Mouse (Mus musculus) right cerebral cortex, postnatal 36 days (tissue): ENCODE measurements around the gene Usp32.

Source experiments
- DNase-seq, 2 experiments: peaks; one replicate each; pipeline ENCODE4 v3.0.0; 2022; ENCODE audit warnings: low spot score in 2 of 2, mixed read lengths in 1 of 2

Gene Usp32

DNA sequence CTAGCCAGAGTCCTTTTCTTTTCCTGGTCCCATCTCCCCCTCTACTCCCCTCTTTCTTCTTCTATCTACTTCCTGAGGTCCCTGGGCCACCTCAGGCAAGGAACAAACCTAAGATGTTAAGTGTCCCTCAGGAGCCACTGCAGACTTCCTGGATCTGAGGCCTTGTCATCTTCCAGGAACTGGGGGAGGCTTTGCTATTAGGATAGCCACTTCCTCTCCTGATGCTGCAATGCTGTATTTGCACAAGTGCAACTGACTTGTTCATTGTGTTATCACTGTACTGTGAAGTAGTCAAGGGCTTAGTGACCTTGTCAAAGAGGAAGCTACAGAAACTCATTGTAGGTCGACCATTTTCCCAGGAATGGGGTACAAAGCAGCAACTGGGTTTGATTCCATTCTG is 160.6 kb downstream of the Usp32 start:
- DNase-seq = no peak

DNA sequence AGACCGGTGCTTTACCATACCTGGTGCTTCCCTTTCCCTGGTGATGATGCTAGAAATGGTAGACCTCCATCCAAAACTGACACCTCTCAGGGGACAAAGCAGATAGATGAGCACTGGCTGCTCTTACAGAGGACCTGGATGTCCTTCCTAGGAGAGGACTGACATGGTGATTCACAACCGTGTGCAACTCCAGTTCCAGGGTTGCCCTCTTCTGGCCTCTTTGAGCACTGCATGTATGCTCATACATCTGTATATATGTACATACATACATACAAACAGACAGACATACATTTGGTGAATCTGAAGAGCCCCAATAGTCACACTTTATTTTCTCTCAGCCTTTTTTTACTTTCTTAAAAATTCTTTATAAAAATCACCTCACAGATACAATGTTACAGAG is 161.8 kb downstream of the Usp32 start:
- no peak for DNase-seq

DNA sequence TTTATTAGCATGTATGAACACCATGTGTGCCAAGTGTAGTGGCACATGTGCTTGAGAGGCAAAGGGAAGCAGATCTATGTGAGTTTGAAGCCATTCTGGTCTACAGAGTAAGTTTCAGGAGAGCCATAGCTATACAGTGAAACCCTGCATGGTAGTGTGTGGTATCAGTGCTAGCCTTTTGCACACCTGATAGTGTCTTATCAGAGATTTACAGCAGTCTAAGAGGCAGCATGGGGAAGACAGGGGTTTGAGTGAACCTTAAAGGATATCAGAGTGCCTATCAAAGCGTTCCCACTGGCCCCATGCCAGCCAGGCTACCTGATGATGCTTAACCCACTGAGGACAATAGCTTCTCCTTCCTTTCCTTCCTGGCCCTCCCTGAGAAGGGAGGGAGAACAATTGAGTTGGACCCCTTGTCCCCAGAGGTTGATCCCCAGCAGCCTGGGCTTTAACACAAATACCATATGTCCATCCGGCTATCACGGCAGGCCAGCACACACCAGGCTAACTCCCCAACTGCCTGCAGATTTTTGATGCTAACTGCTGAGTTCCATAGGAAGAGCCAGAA is 162.5 kb downstream of the Usp32 start:
- no peak for DNase-seq

DNA sequence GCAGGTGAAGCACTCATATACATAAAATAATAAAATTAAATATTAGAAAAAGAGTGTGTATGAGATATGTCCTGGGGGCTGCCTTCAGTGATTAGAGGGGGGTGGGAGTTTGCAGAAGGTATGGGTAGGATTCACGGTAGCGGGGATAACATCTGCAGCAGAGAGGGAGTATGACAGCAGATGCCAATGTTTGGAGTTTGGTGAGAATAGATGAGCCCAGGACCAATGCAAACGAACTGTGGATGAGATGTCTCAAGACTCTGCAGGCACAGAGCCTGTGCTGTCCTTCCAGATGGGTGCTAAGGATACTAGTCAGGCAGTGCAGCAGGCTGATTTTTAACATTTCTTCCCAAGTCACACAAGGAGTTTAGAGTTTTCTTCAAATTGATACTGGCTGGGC is 163.3 kb downstream of the Usp32 start:
- no peak for DNase-seq

DNA sequence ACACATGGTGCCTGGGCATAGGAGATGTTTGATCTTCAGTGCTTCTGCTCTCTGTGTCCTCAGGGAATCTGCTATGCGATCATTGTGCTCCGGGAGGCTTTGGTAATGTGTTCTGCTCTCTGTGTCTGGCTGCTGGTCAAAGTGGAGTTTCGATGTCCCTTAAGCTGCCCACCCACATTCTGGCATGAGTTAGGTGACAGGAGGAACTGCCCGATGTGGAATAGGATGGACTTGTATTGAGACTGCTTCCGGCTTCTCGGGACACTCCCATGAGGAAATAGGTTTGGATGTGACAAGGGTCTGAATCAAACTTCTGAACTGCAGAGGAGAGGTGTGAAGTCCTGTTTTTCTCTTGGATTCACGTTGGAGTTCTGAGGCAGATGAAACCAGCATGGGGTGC is 165.4 kb downstream of the Usp32 start:
- no peak for DNase-seq

DNA sequence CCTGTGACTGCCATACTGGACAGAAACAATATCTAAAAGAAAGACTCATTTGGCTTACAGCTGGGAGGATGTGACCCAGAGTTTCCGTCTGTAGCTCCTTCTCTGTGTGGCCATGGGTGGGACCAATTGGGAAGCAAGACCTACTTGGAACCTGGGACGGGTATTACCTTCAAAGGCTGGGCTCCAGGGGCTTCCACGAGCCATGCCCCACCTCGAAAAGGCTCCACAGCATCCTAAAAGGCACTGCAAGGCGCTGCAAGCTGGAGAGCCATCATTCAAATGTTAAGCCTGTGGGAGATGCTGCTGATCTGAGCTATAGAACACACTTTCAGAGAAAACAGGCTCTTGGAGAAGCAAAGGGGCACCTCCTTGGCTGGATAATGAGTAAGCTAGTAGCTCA is 166.3 kb downstream of the Usp32 start:
- DNase-seq = no peak

DNA sequence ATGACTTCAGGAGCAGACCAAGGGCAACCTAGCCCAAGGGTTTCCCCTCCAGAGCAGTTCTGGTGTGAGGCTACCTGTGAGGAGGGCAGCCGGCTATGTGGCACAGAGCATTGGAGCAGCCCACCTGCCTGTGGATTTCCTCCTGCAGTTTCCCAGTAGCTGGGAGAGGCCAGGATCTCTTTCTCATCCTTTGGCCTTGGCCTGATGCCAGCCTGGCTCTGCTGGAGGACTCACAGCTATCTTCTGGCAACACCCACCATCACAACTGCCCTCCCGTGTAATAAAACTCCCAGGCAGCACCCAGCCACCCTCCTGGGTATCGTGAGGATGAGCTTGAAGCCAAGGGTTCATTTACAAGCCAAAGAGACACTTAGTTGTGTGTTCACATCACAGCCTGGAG is 167.9 kb downstream of the Usp32 start:
- no peak for DNase-seq

DNA sequence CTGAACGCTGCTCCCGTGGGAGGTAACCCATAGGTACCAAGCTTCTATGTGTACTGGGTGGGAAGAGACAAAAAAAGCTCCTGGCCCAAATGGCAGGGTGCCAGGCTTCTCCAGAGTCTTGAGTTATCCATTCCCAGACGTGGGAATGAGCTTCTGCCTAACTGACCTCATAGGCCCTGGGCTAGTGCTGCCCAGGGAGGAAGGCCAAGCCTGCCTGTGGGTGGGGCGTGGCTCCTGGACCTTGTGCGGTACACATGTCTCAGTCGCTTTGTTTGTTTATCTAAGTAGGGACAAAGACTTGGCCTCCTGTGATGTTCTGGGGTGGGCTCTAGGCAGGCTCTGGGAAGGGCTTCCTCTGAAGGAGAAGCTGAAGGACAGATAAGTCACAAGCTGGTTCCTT is 171.2 kb downstream of the Usp32 start:
- peak; percentile 20 to 38 for DNase-seq

DNA sequence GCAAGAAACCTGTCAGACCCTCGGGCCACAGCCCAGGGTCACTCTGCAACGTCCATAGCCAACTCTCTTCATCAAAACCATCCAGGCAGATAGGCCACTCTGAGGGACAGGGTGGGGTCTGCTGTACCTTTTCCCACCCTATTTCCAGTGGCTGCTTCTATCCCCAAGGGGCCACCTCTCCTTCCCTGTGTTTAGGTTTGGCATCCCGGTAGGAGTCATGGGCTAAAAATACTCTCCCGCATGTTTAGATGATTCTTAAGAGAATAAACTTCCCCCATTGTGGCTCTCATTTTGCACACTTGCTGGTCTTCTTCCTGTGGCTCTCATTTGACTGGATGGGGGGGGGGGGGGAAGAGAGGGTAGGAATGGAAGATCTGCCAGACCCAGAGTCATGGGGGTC is 171.7 kb downstream of the Usp32 start:
- DNase-seq = no peak

DNA sequence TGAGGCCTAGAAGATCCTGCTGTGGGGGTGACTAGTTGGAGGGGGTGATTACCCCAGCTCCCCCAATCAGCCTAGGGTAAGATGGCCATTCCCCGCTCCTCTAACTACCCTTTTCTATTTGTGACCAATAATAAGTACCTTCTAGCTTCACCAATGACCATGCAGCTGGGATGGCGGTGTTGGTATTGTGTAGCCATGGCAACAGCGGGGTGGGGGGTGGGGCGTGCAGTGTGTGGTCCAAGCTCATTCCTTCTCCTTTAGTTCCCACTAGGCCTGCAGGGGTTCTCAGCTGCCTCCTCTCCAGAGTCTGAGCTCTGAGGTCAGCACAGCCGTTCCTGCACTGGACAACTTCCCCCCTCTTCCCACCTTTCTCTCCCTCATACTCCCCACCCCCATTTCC is 172.8 kb downstream of the Usp32 start:
- DNase-seq = no peak

DNA sequence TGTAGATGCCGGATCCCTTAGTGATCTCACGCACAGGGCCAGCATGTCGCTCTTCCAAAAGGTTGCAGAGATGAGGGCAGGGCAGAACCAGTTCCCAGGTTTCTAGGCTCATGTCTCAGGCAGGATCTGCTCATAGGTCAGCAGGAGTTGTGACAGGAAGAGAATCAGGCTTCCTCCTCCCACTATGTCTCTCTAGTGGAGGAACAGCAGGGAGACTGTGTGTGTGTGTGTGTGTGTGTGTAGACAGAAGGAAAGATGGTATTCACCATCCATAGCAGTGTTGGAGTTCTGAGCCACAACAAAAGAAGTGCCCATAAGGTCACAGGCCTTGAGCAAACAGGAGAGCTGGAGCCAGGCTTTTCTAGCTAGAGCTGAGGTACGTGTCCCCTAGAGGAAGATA is 173.3 kb downstream of the Usp32 start:
- no peak for DNase-seq

DNA sequence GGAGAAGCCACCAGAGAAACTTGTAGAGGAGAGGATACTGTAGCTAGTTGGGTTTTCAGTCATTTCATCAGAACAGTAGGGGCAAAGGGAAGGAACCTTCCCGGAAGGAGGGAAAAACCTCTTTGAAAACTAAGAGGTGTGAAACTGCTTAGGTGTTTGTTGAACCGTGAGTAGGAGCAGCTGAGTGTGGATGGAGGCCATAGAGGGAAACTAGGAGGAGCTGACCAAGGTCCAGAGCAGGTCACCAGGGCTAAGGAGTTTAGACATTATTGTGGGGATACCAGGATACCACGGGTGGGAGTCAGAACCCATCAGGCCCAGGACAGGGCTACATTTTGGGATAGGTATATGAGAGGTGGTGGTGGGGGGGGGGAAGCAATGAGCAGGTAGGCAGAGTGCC is 176.4 kb downstream of the Usp32 start:
- no peak for DNase-seq

DNA sequence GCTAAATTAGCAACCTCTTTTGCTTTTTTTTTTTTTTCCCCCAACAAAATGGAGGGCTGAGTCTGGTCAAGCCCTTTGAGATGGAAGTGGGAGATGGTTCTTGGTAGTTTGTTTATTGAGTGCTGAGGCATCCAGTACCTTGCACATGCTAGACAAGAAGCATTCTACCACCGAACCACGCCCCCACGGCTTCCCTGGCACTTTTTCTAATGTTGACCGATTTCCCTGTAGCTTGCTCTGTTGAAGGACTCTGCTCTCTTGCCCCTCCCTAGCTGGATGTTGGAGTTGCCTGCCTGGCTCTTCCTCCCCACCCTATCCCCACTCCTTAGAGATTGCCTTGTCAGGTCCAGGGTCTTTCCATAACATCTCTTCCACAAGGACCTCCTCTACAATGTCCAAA is 177.4 kb downstream of the Usp32 start:
- no peak for DNase-seq

DNA sequence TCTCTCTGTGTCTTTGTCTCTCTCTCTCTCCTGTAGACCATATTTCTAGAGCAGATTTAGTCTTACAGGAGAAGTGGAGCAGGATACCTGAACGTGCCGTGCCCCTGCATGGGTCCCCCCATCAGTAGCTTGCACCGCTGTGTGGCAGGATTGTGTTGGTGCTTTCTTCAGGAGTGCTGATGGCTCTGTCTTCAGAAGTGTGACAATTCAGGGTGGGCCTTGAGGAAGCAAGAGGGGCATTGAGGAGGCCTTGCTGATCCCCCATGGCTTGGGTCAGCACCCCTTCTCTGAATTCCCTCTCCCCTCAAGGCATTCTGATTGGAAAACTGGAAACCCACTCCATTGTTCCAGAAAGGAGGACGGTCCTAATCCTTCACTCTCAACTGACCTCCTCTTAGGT is 178.4 kb downstream of the Usp32 start:
- no peak for DNase-seq

DNA sequence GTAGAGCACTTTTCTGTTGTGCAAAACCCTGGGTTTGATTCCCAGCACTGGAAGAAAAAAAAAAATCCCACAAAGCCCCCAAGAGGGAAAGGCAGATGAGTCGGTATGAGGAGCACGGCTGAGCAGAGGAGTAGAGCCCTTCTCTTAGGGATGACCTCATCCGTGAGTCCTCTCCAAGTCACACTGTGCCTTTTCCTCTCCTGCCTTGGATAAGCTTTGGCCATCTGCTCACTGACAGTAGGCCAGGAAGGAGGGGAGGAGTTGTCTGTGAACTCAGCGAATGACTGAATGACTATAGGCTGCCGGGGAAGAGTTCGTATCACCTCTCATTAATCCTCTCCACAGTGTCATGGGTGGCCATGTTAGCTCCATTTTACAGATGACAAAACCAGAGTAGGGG is 179.2 kb downstream of the Usp32 start:
- no peak for DNase-seq

DNA sequence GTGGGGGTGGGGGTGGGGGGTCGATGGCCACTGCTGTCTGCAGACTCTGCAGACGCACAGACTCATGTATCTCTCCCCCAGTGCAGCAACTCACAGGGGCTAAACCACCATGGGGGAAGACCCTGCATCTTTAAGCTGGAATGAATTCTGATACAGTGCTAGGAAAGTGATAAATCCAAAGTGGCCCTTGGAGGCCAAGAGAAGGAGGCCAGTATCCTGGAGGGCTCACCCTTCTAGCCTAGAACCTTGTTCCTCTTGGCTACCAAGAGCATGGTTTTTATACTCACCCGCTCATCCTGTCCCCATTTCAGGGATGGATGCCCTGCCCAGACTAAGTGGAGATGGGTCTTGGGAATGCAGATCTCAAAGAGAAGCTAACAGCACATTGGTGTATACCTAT is 179.7 kb downstream of the Usp32 start:
- no peak for DNase-seq

DNA sequence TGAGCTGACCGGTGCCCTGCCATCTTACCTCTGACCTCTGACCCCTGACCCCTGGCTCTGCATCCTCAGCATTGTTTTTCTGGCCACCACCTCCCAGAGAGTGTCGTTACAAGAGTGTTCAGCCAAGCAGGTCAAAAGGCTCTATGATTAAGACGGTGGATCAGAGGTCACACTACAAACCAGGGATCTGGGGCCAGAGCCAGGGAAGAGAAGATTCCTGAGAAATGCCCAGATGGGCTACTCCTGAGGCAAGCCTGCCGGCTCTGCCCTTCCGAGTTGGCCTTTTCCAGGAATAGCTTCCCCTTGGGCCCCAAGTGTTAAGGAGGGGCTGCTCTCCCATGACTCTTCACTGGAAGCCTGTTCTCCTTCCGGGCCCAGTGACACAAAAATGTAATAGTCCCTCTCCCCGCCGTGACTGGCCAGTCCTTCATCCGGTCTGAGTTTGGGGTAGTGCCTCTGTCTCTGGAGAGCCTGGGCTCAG is 180.2 kb downstream of the Usp32 start:
- no peak for DNase-seq

DNA sequence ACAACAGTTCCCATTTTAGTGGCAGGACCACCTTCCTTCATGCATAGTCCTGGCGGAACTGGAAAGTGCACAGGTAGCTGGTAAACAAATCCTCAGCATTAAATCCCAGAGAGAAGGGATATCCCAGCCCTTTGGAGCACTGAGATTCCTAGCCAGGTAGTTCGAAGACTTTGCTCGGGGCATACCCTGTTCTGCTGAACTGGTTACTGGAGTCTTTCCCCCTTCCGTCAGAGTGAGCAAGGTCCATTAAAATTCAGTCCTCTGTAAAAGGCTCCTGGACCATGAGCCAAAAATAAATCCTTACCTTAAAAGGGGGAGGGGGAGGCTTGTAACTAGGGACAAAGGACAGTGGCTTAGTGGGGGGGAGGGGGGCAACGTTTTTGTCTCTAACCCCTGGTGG is 180.8 kb downstream of the Usp32 start:
- DNase-seq = no peak

DNA sequence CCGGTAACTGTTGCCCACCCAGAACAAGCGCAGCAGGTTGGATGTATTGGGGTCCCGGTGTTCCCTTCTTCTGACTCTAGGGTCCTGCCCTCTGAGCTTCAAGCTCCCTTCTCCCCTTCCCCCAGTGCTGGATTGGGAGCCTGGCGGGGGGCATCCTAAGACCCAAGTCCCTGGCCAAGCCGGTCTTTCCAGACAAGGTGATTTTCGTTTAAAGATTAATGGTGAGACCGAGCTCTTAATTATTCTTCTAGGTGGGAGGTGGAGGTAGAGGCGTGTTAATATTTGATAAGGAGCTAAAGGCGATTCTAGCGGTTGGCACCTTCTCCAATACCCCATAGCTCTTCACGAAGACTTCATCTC is 181.7 kb downstream of the Usp32 start:
- DNase-seq = no peak

DNA sequence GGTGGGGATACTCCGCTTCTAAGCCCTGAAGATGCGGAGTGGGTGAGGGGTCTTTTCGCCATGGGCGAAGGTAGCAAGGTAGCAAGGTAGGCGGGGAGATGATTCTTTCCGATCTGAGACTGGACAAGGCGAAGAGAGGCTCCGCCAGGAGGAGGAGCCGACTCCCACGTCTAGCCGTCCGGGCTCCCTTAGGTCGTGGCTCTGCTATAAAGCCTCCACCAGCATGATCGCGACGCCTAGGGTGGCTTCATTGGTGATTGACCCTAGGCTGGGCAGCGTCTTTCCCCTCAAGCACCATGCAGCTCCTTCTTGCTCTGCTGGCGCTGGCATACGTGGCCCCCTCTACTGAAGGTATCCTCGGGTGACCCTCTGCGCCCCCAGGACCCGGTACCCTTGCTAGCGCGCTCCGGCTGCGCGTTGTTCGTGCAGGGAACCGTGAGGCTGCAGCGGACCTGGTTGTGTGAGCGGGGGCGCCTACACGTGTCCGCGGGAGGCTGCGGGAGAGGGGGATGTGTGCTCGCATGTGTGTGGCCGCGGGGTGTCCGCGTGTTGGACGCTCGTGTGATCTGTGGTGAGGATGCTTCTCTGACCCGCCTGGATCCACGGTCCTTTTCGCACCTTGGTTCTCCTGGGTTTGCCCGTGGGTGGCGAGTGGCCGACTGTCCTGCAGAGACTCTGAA is 182.2 kb downstream of the Usp32 start, which contains the start of gene Car4:
Car4 (plus strand) TSS at position 196 of the 680 bp plus-strand sequence.
- DNase-seq = peak in 1 of 2 experiments; percentile 43

DNA sequence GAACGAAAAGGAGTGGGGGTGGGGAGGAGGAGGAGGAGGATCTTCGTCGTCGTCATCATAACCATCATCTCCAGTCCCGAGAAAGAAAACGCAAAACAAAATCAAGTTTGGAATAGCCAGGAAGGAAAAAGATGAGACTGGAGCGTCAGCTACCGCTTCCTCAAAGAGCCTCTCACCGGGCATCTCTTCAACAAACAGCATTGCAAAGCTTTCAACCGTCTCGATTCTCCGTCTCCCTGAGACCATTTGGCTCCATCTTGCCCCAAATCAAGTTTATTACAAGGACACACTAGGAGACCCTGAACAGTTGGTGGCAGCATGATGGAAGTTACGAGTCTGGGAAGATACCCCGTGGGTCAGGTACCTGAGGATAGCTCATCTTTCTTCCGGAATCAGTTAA is 182.8 kb downstream of the Usp32 start:
- DNase-seq = no peak

DNA sequence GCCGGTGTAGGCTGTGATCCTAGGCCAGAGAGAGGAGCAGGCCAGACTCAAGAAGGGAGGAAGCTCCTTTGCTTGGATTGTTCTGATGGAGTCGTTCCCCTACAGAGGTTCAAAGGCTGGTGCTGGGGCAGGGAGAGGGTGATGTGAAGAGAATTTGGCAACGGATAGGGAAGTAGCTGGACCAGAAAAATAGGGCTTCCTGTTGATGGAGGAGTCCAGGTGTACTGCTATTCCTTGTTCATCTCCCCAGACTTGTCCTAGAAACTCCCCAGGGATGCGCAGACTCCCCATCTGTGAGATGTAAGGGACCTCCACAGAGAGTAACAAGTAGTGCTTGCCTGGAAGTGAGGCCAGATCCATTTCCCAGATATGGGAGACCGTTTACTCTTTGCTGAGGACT is 183.6 kb downstream of the Usp32 start:
- DNase-seq = no peak

DNA sequence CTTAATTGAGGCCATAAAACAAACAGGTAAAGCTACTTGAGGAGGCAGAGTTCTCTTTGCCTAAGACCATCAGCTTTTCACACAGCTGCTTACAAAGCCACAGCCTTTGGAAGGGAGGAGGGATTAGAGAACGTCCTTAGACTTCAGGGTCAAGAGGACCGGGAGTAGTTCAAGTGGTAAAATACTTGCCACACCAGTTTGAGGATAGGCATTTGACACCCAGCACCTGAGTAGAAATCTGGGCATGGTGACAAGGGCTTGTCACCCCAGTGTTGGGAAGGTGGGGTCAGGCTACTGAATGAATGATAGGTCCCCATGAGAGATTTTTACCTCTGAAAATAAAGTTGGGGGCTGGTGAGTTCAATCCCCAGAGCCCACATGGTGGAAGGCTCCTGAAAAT is 187.3 kb downstream of the Usp32 start:
- no peak for DNase-seq

DNA sequence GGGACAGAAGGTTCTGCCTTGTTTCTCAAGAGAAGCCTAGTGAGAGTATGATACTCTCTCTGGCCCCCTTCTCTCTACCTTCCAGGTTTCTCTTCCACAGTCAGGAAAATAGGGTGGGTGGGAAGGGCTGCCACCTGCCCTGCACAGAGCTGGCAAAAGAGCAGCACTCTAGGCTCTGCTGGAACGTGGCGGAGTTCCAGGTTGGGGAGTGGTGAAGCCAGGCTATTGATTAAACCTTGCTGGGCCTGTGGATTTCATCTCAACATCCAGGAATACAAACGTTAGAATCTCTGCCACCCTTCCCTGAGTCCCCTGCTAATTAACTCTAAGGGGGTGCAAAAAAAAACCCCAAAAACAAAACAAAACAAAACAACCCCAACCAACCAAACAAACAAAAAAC is 191.4 kb downstream of the Usp32 start:
- no peak for DNase-seq
